Comparison of ENCODE assay signal across 18 mouse cellular contexts in the genomic region with DNA sequence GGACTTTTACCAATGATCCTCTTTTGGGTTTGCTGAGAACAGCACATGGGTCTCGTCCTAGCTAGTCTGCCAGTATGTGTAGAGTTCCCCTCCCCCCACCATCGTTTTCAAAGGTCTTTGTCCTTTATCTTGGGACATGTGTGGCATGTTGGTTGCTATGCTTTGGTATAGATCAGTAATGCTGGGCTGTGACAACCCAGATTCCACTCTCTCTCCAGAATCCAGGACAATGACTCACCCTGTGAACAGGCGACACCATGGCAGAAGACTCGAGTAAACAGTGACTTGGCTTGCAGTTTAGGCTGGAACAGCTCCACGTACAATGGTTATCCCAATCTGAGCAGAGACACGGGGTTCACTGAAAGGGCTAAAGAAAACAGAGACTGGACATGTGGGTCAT.
"Had no signal": no experiment of that assay in that cellular context is flagged by ENCODE, and none has a peak within 500 bp of the region (broad histone marks: within the 10 kb centered on the region; RNA-seq: fewer than 3 reads in every experiment).

No protein-coding gene starts in this region.

- H3K36me3 ChIP-seq: liver, embryonic 13.5 days; midbrain, embryonic 10.5 days; midbrain, embryonic 15.5 days; neural tube, embryonic 12.5 days; neural tube, embryonic 15.5 days had no signal

- H3K4me1 ChIP-seq: liver, embryonic 13.5 days; midbrain, embryonic 10.5 days had no signal

- H3K9me3 ChIP-seq: liver, embryonic 13.5 days; megakaryocyte, embryonic 14.5 days; midbrain, embryonic 10.5 days; midbrain, embryonic 15.5 days; neural tube, embryonic 12.5 days; neural tube, embryonic 15.5 days had no signal

- DNase-seq: layer of hippocampus, adult 9-11 months; liver, embryonic 13.5 days; lung, embryonic 14.5 days; lung, postnatal 36 days; right cerebral cortex, adult 18-20 months; right cerebral cortex, postnatal 14 days; right cerebral cortex, postnatal 4 days; thymus, adult 2 months; thymus, postnatal 14 days; thymus, postnatal 4 days had no signal

- H3K4me3 ChIP-seq: layer of hippocampus, adult 2 months; liver, embryonic 13.5 days; megakaryocyte, embryonic 14.5 days; midbrain, embryonic 10.5 days; midbrain, embryonic 15.5 days; neural tube, embryonic 12.5 days; neural tube, embryonic 15.5 days had no signal

- H3K27ac ChIP-seq: kidney, postnatal 0 days; layer of hippocampus, adult 2 months; liver, embryonic 13.5 days; midbrain, embryonic 10.5 days; midbrain, embryonic 15.5 days; neural tube, embryonic 12.5 days; neural tube, embryonic 15.5 days; stomach, postnatal 0 days had no signal

- H3K27me3 ChIP-seq: liver, embryonic 13.5 days; midbrain, embryonic 15.5 days; neural tube, embryonic 12.5 days; neural tube, embryonic 15.5 days had no signal
